Mouse (Mus musculus) CH12.LX (cell line): ENCODE measurements around the gene Atp6v1g3.

Experiments used
- CHD2 ChIP-seq: IDR thresholded peaks from 2 replicates; pipeline ENCODE4 v1.6.1; 2011; ENCODE audit warnings: low read length, improper control_type of control experiment
- CTCF ChIP-seq, 2 experiments: IDR thresholded peaks in 1 of 2; conservative IDR thresholded peaks in 1 of 2; 2 replicates each; pipeline ENCODE4 v1.5.1; 2011 to 2012; ENCODE audit warnings: low read depth in 2 of 2, low read length in 2 of 2, improper control_type of control experiment in 1 of 2, inconsistent platforms in 1 of 2, mild to moderate bottlenecking in 1 of 2, moderate library complexity in 1 of 2
- EP300 ChIP-seq: IDR thresholded peaks from 2 replicates; pipeline ENCODE4 v1.6.1; 2011; ENCODE audit warnings: low read length, improper control_type of control experiment
- MAFK ChIP-seq: IDR thresholded peaks from 2 replicates; pipeline ENCODE4 v1.6.1; 2011; ENCODE audit warnings: low read length, improper control_type of control experiment; ENCODE audit not compliant: insufficient replicate concordance
- MAZ ChIP-seq: IDR thresholded peaks from 2 replicates; pipeline ENCODE4 v1.6.1; 2012; ENCODE audit warnings: low read depth, mild to moderate bottlenecking, inconsistent platforms, low read length, improper control_type of control experiment, moderate library complexity
- NELFE ChIP-seq: IDR thresholded peaks from 2 replicates; pipeline ENCODE4 v1.6.1; 2011; ENCODE audit warnings: low read depth, low read length, improper control_type of control experiment
- POLR2A ChIP-seq: IDR thresholded peaks from 2 replicates; pipeline ENCODE4 v1.6.1; 2011; ENCODE audit warnings: low read depth, mild to moderate bottlenecking, improper control_type of control experiment, low read length

GRCm38 (mm10) chr1:138328320-138328719 is 54.8 kb downstream of the Atp6v1g3 start:
- TF ChIP-seq CTCF (conservative IDR thresholded peaks at IDR 0.05 in 1 of 2, IDR thresholded peaks at IDR 0.05 in 1 of 2; ENCODE audit: low read depth in 2 of 2, low read length in 2 of 2) = peak; percentile 14 to 81; a peak in 2 of 4 replicates
- TF ChIP-seq POLR2A = no peak
- TF ChIP-seq EP300 = no peak
- no peak for TF ChIP-seq MAFK
- TF ChIP-seq MAZ = no peak
- no peak for TF ChIP-seq NELFE
- TF ChIP-seq CHD2 = no peak
